Mouse (Mus musculus) olfactory bulb, adult 2 months (tissue): ENCODE measurements at regions not wholly inside any gene's neighbourhood (a gene's known extent, or its start where the extent isn't known, plus 50 kb on each side); places are given as distances from the start of the nearest gene placed in this dataset.

Experiments
- H3K27ac ChIP-seq: fragments of 200-500 bp; 2 replicates; pipeline ENCODE4 v1.5.1; 2012; ENCODE audit warnings: low read depth, low read length; ENCODE audit not compliant: insufficient read depth
- H3K4me1 ChIP-seq: fragments of 200-500 bp; 2 replicates; pipeline ENCODE4 v1.6.1; 2012; ENCODE audit warnings: low read length; ENCODE audit not compliant: control insufficient read depth, insufficient read depth
- H3K4me3 ChIP-seq: fragments of 200-500 bp; 2 replicates; pipeline ENCODE4 v1.5.1; 2012; ENCODE audit warnings: mild to moderate bottlenecking, low read depth, low read length, moderate library complexity; ENCODE audit not compliant: insufficient read depth
- CTCF ChIP-seq: fragments of 200-500 bp; IDR thresholded peaks from 2 replicates; pipeline ENCODE4 v1.5.1; 2012; ENCODE audit warnings: low read depth, mild to moderate bottlenecking, low read length, moderate library complexity; ENCODE audit not compliant: insufficient read depth
- POLR2A ChIP-seq: fragments of 200-500 bp; IDR thresholded peaks from 2 replicates; pipeline ENCODE4 v1.6.1; 2012; ENCODE audit warnings: mild to moderate bottlenecking, low read depth, low read length, moderate library complexity; ENCODE audit not compliant: insufficient read depth
- WGBS: fragments of 180-500 bp; shearing (Covaris S2); methylation state at CpG from one replicate; pipeline ENCODE4 v1.1.7; 2018; 5-methylcytosine and 5-hydroxymethylcytosine counted together

GRCm38 (mm10) chr4:152833411-152834310 lies 356.0 kb upstream of the Kcnab2 start:
- 33% methylated on average over 23 of the region's 23 CpGs for WGBS
- Histone ChIP-seq H3K4me1 (peaks cover 19% of the 10 kb centered on the region), H3K4me3 (no peak overlapping the region), H3K27ac (no peak overlapping the region)
- no peak for TF ChIP-seq CTCF
- no peak for TF ChIP-seq POLR2A

- Histone ChIP-seq H3K4me1 (peaks cover 19% of the 10 kb centered on the region), H3K27ac (no peak overlapping the region), H3K4me3 (no peak overlapping the region)
- TF ChIP-seq POLR2A, result no peak
- no peak for TF ChIP-seq CTCF
- whole genome bisulfite sequencing, result 75% methylated on average over 10 of the region's 10 CpGs
Measured at GRCm38 (mm10) chr4:152832757-152833363, 355.2 kb upstream of the Kcnab2 start.

- no peak overlapping the region for H3K4me3 ChIP-seq
- WGBS, result 34% methylated on average over 12 of the region's 12 CpGs
- H3K27ac ChIP-seq, result no peak overlapping the region
- no peak for TF ChIP-seq CTCF
- TF ChIP-seq POLR2A, result no peak
- peaks cover 5% of the 10 kb centered on the region; the same call in 1 of the 2 replicates for H3K4me1 ChIP-seq
Measured at GRCm38 (mm10) chr4:152825185-152825584, 347.5 kb upstream of the Kcnab2 start.

- WGBS, result 30% methylated on average over 17 of the region's 17 CpGs
- Histone ChIP-seq H3K4me3 (no peak overlapping the region), H3K4me1 (peaks cover 29% of the 10 kb centered on the region), H3K27ac (peak overlapping the region; percentile 65)
- TF ChIP-seq CTCF, result no peak
Measured at GRCm38 (mm10) chr4:152816139-152816757, 338.6 kb upstream of the Kcnab2 start.

GRCm38 (mm10) chr4:152806611-152807010 lies 328.9 kb upstream of the Kcnab2 start:
- no peak overlapping the region for H3K27ac ChIP-seq
- no peak overlapping the region for H3K4me3 ChIP-seq
- no peaks in the 10 kb centered on the region; the same call in 1 of the 2 replicates for H3K4me1 ChIP-seq
- WGBS, result 84% methylated on average over 7 of the region's 7 CpGs
- TF ChIP-seq CTCF (no peak), POLR2A (no peak)

- no peaks in the 10 kb centered on the region for H3K4me1 ChIP-seq
- H3K4me3 ChIP-seq, result no peak overlapping the region
- no peak overlapping the region for H3K27ac ChIP-seq
- WGBS, result 47% methylated on average over 10 of the region's 10 CpGs
- TF ChIP-seq CTCF (no peak), POLR2A (no peak)
Measured at GRCm38 (mm10) chr4:152799392-152799791, 321.7 kb upstream of the Kcnab2 start.

- TF ChIP-seq POLR2A (no peak), CTCF (no peak)
- H3K4me1 ChIP-seq, result peaks cover 34% of the 10 kb centered on the region
- no peak overlapping the region for H3K4me3 ChIP-seq
- peak overlapping the region; percentile 84 for H3K27ac ChIP-seq
- 18% methylated on average over 7 of the region's 7 CpGs for WGBS
Measured at GRCm38 (mm10) chr4:152788431-152788830, 310.8 kb upstream of the Kcnab2 start.

GRCm38 (mm10) chr4:152784972-152785371 lies 307.3 kb upstream of the Kcnab2 start:
- H3K4me1 ChIP-seq, result peaks cover 23% of the 10 kb centered on the region
- TF ChIP-seq POLR2A, result no peak
- no peak for TF ChIP-seq CTCF
- no peak overlapping the region for H3K4me3 ChIP-seq
- WGBS, result 79% methylated on average over 2 of the region's 2 CpGs
- H3K27ac ChIP-seq, result no peak overlapping the region

GRCm38 (mm10) chr4:152779526-152779925 lies 301.9 kb upstream of the Kcnab2 start:
- Histone ChIP-seq H3K27ac (no peak overlapping the region), H3K4me3 (no peak overlapping the region), H3K4me1 (peaks cover 2% of the 10 kb centered on the region; the same call in 1 of the 2 replicates)
- TF ChIP-seq POLR2A, result no peak
- TF ChIP-seq CTCF, result no peak
- 43% methylated on average over 17 of the region's 17 CpGs for WGBS
